Comparison of ENCODE assay signal across 9 mouse cellular contexts in genomic region chr16:50717306-50718017, GRCm38 (mm10).
DNase-seq lines count a peak whose midpoint lies in the region; ATAC-seq and TF ChIP-seq lines count a peak whose summit lies in the region.
"Had no signal": no experiment of that assay in that cellular context is flagged by ENCODE, and none has a peak within 500 bp of the region (broad histone marks: within the 10 kb centered on the region; RNA-seq: fewer than 3 reads in every experiment).

No protein-coding gene starts in this region.

- no peaks in the 10 kb centered on the region for H3K36me3 ChIP-seq in kidney, postnatal 0 days (ENCODE audit: insufficient read depth, low read length)
- no peaks in the 10 kb centered on the region for H3K36me3 ChIP-seq in neural tube, embryonic 12.5 days
- H3K36me3 ChIP-seq: limb, embryonic 12.5 days had no signal

- no peak overlapping the region for H3K9ac ChIP-seq in kidney, postnatal 0 days (ENCODE audit: low read depth, low read length)
- H3K9ac ChIP-seq in neural tube, embryonic 12.5 days, result no peak overlapping the region
- H3K9ac ChIP-seq: limb, embryonic 12.5 days had no signal

- no peak overlapping the region for H3K4me3 ChIP-seq in kidney, postnatal 0 days (replicated peaks; ENCODE audit: low read depth, low read length)
- no peak overlapping the region for H3K4me3 ChIP-seq in cortical plate, adult 2 months (ENCODE audit: insufficient read depth, low read length)
- H3K4me3 ChIP-seq in neural tube, embryonic 12.5 days, result no peak overlapping the region
- H3K4me3 ChIP-seq: limb, embryonic 12.5 days had no signal

- no peak for ATAC-seq in kidney, postnatal 0 days (replicated peaks; ENCODE audit: low FRiP score, low read depth)
- ATAC-seq in neural tube, embryonic 12.5 days (ENCODE audit: low FRiP score, low read depth), result peak; percentile 84; the same call in 1 of the 2 replicates

- no peak overlapping the region for H3K4me2 ChIP-seq in kidney, postnatal 0 days (ENCODE audit: low read length)
- H3K4me2 ChIP-seq in neural tube, embryonic 12.5 days (replicated peaks), result no peak overlapping the region
- H3K4me2 ChIP-seq: limb, embryonic 12.5 days had no signal

- no peaks in the 10 kb centered on the region for H3K4me1 ChIP-seq in kidney, postnatal 0 days (replicated peaks; ENCODE audit: insufficient read depth, low read length)
- no peaks in the 10 kb centered on the region; the same call in 1 of the 2 replicates for H3K4me1 ChIP-seq in cortical plate, adult 2 months (ENCODE audit: control insufficient read depth, insufficient read depth, low read length)
- no peaks in the 10 kb centered on the region for H3K4me1 ChIP-seq in neural tube, embryonic 12.5 days

- H3K27ac ChIP-seq in kidney, postnatal 0 days, result no peak overlapping the region
- H3K27ac ChIP-seq in cortical plate, adult 2 months (ENCODE audit: insufficient read depth, low read length), result no peak overlapping the region
- no peak overlapping the region for H3K27ac ChIP-seq in neural tube, embryonic 12.5 days
- H3K27ac ChIP-seq: limb, embryonic 12.5 days had no signal

- no peaks in the 10 kb centered on the region for H3K9me3 ChIP-seq in kidney, postnatal 0 days (replicated peaks; ENCODE audit: low read length)
- no peaks in the 10 kb centered on the region for H3K9me3 ChIP-seq in neural tube, embryonic 12.5 days
- H3K9me3 ChIP-seq: limb, embryonic 12.5 days had no signal

- DNase-seq in kidney, postnatal 0 days (ENCODE audit: low spot score), result peak; percentile 53
- DNase-seq in kidney, adult 18-20 months, result no peak
- peak; percentile 25 for DNase-seq in NIH3T3 (ENCODE audit: low read depth)
- peak; percentile 78 to 92 for DNase-seq in layer of hippocampus, adult 18-20 months (ENCODE audit: low spot score in 2 of 2)
- DNase-seq in ovary, postnatal 36 days (ENCODE audit: low spot score), result no peak
- no peak for DNase-seq in spleen, postnatal 36 days (ENCODE audit: low spot score in 2 of 2)

- TF ChIP-seq CTCF in kidney, postnatal 0 days (IDR thresholded peaks at IDR 0.05; ENCODE audit: low read depth), result peak; percentile 63
- TF ChIP-seq CTCF in cortical plate, adult 2 months (IDR thresholded peaks at IDR 0.05; ENCODE audit: extremely low read depth, insufficient read depth, low read length), result peak; percentile 23; the same call in 1 of the 2 replicates

- 65% methylated on average over 10 of the region's 10 CpGs for WGBS in kidney, postnatal 0 days
- WGBS in neural tube, embryonic 12.5 days, result 53% methylated on average over 10 of the region's 10 CpGs

- H3K27me3 ChIP-seq in kidney, postnatal 0 days (ENCODE audit: insufficient read depth, low read length), result no peaks in the 10 kb centered on the region
- H3K27me3 ChIP-seq in neural tube, embryonic 12.5 days (replicated peaks), result no peaks in the 10 kb centered on the region
- H3K27me3 ChIP-seq: limb, embryonic 12.5 days had no signal

- TF ChIP-seq POLR2A in cortical plate, adult 2 months (IDR thresholded peaks at IDR 0.05; ENCODE audit: extremely low read depth, insufficient read depth, low read length), result no peak

Comparison
In these comparisons a context has a peak if more than half of its experiments do, and no peak if none do; other contexts are left out.
1. DNase-seq: peak in kidney, postnatal 0 days (single experiment), NIH3T3 (single experiment) and layer of hippocampus, adult 18-20 months (2 of 2); none in kidney, adult 18-20 months (single experiment), ovary, postnatal 36 days (single experiment) and spleen, postnatal 36 days (0 of 2).